Mouse (Mus musculus): Measurements from ENCODE around the gene Gm49486. TPM values are rescaled to one million over a fixed set of nuclear protein-coding genes. Genes with fewer than 3 reads are reported as not detected.

The Gm49486 gene
- polyA plus RNA-seq, 1 experiment, result 0.11 TPM

DNA sequence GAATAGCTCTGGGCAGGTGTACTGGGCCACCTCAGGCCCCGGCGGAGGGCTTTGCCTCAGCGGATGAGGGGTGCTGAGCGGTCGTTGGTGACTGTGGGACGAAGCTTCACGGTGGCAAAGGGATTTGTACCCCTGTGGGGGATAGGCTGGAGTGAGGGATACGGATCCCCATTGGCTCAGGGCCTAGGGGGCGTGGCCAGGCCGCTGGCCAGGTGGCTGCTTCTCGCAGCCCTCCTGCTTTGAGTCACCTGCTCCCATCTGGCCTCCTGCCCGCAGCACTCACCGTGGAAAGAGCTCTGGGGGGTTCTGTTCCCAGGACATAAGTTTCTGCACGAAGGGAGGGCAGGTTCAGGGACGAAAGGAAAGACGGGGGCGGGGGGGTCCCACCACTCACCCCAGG lies 29.3 kb downstream of the Gm49486 start:
- no peak for TF ChIP-seq POLR2A (IDR thresholded peaks at IDR 0.05; ENCODE audit: low read depth, low read length)
- no peak for TF ChIP-seq CTCF (conservative IDR thresholded peaks at IDR 0.05; ENCODE audit: insufficient read depth, insufficient read length, low read depth, low read length)
- no peaks in the 10 kb centered on the region for H3K27me3 ChIP-seq (replicated peaks; ENCODE audit: control insufficient read depth, insufficient read depth, low read length)
- peak overlapping the region; percentile 81 for H3K27ac ChIP-seq (ENCODE audit: insufficient read depth, low read depth, low read length)
- peak overlapping the region; percentile 18; the same call in 1 of the 2 replicates for H3K4me3 ChIP-seq (ENCODE audit: insufficient read depth, low read depth, low read length)
- WGBS, result 25% methylated on average over 17 of the region's 17 CpGs
- DNase-seq, result peak; percentile 91
- H3K36me3 ChIP-seq (ENCODE audit: control insufficient read depth, insufficient read depth, low read length), result no peaks in the 10 kb centered on the region
- peaks cover 14% of the 10 kb centered on the region; the same call in 1 of the 2 replicates for H3K4me1 ChIP-seq (ENCODE audit: control insufficient read depth, insufficient read depth, low read length)

DNA sequence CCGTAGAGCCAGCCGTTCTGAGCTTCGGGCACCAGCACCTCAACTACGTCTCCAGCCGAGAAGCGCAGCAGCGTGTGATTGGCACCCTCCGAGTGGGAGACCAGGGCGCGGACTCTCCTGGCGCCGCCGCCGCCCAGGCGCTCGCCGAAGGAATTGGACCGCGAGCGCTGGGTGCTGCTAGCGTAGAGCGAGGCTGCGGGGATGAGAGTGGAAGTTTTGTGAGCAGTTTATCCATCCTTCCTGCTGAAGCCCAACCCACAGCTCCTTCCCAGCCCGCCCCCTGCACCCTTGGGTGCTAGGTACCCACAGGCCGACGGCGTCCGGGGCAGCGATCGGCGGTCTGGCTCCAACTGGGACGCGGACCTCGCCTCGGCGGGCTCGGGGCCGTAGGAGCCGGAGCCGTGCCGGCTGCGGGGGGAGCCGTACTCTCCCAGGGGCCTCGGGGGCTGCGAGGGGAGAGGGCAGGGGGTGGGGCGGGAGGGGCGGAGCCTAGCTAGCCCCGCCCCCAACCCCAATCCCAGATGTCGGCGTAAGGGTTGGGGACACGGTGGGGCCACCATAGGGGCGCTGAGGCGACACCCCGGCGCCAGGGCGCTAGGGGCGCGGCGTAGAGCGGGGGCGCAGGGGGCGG lies 32.0 kb downstream of the Gm49486 start:
- DNase-seq, result peak; percentile 55

DNA sequence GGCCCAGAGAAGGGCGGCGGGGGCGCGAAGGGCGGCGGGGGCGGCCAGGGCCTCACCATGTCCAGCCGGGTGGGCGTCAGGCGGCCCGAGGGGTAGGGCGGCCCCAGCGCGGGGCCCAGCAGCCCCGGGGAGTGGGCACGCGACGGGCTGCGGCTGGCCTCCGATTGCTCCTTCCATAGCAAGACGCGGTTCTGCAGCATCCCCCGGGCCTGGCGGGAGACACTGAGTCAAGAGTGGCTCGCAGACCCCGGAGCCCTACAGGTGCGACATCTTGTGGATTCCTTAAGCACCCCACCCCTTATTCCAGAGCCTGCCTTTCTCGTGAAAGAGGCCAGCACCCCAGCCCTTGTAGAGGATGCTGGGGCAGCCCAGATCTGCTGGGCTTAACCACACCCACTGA lies 32.6 kb downstream of the Gm49486 start:
- no peaks in the 10 kb centered on the region for H3K27me3 ChIP-seq (replicated peaks; ENCODE audit: control insufficient read depth, insufficient read depth, low read length)
- TF ChIP-seq POLR2A (IDR thresholded peaks at IDR 0.05; ENCODE audit: low read depth, low read length) (no peak), CTCF (conservative IDR thresholded peaks at IDR 0.05; ENCODE audit: insufficient read depth, insufficient read length, low read depth, low read length) (no peak)
- peak overlapping the region; percentile 42; the same call in 1 of the 2 replicates for H3K4me3 ChIP-seq (ENCODE audit: insufficient read depth, low read depth, low read length)
- H3K27ac ChIP-seq (ENCODE audit: insufficient read depth, low read depth, low read length), result no peak overlapping the region
- DNase-seq, result no peak
- WGBS, result 22% methylated on average over 28 of the region's 28 CpGs
- peaks cover 14% of the 10 kb centered on the region; the same call in 1 of the 2 replicates for H3K4me1 ChIP-seq (ENCODE audit: control insufficient read depth, insufficient read depth, low read length)
- no peaks in the 10 kb centered on the region for H3K36me3 ChIP-seq (ENCODE audit: control insufficient read depth, insufficient read depth, low read length)

More for the DNA sequence above, 32.0 kb downstream of the Gm49486 start:
- Histone ChIP-seq H3K4me1 (ENCODE audit: control insufficient read depth, insufficient read depth, low read length) (peaks cover 14% of the 10 kb centered on the region; the same call in 1 of the 2 replicates), H3K27ac (ENCODE audit: insufficient read depth, low read depth, low read length) (peak overlapping the region; percentile 81), H3K4me3 (ENCODE audit: insufficient read depth, low read depth, low read length) (peak overlapping the region; percentile 42), H3K36me3 (ENCODE audit: control insufficient read depth, insufficient read depth, low read length) (no peaks in the 10 kb centered on the region), H3K27me3 (replicated peaks; ENCODE audit: control insufficient read depth, insufficient read depth, low read length) (no peaks in the 10 kb centered on the region)
- 14% methylated on average over 60 of the region's 62 CpGs for WGBS
- TF ChIP-seq CTCF (conservative IDR thresholded peaks at IDR 0.05; ENCODE audit: insufficient read depth, insufficient read length, low read depth, low read length) (no peak), POLR2A (IDR thresholded peaks at IDR 0.05; ENCODE audit: low read depth, low read length) (peak; percentile 56)

GRCm38 (mm10) chr15:79262375-79262774 lies 33.2 kb downstream of the Gm49486 start:
- Histone ChIP-seq H3K27ac (ENCODE audit: insufficient read depth, low read depth, low read length) (no peak overlapping the region), H3K4me1 (ENCODE audit: control insufficient read depth, insufficient read depth, low read length) (peaks cover 14% of the 10 kb centered on the region; the same call in 1 of the 2 replicates), H3K36me3 (ENCODE audit: control insufficient read depth, insufficient read depth, low read length) (no peaks in the 10 kb centered on the region), H3K27me3 (replicated peaks; ENCODE audit: control insufficient read depth, insufficient read depth, low read length) (no peaks in the 10 kb centered on the region), H3K4me3 (ENCODE audit: insufficient read depth, low read depth, low read length) (no peak overlapping the region)
- WGBS, result 32% methylated on average over 13 of the region's 13 CpGs
- TF ChIP-seq POLR2A (IDR thresholded peaks at IDR 0.05; ENCODE audit: low read depth, low read length) (no peak), CTCF (conservative IDR thresholded peaks at IDR 0.05; ENCODE audit: insufficient read depth, insufficient read length, low read depth, low read length) (no peak; the same call in 1 of the 2 replicates)
- peak; percentile 32 for DNase-seq

- WGBS, result 88% methylated on average over 3 of the region's 3 CpGs
- TF ChIP-seq POLR2A (IDR thresholded peaks at IDR 0.05; ENCODE audit: low read depth, low read length) (no peak), CTCF (conservative IDR thresholded peaks at IDR 0.05; ENCODE audit: insufficient read depth, insufficient read length, low read depth, low read length) (no peak)
- no peak for DNase-seq
- H3K36me3 ChIP-seq (ENCODE audit: control insufficient read depth, insufficient read depth, low read length), result no peaks in the 10 kb centered on the region
- no peaks in the 10 kb centered on the region for H3K27me3 ChIP-seq (replicated peaks; ENCODE audit: control insufficient read depth, insufficient read depth, low read length)
- H3K4me1 ChIP-seq (ENCODE audit: control insufficient read depth, insufficient read depth, low read length), result peaks cover 14% of the 10 kb centered on the region; the same call in 1 of the 2 replicates
- no peak overlapping the region for H3K4me3 ChIP-seq (ENCODE audit: insufficient read depth, low read depth, low read length)
- no peak overlapping the region for H3K27ac ChIP-seq (ENCODE audit: insufficient read depth, low read depth, low read length)
Observed at GRCm38 (mm10) chr15:79262786-79263309, 33.7 kb downstream of the Gm49486 start.

- no peak for TF ChIP-seq POLR2A (IDR thresholded peaks at IDR 0.05; ENCODE audit: low read depth, low read length)
- no peak for TF ChIP-seq CTCF (conservative IDR thresholded peaks at IDR 0.05; ENCODE audit: insufficient read depth, insufficient read length, low read depth, low read length)
- no peak overlapping the region for H3K4me3 ChIP-seq (ENCODE audit: insufficient read depth, low read depth, low read length)
- no peaks in the 10 kb centered on the region for H3K27me3 ChIP-seq (replicated peaks; ENCODE audit: control insufficient read depth, insufficient read depth, low read length)
- WGBS, result 95% methylated on average over 6 of the region's 6 CpGs
- peaks cover 11% of the 10 kb centered on the region; the same call in 1 of the 2 replicates for H3K4me1 ChIP-seq (ENCODE audit: control insufficient read depth, insufficient read depth, low read length)
- no peak for DNase-seq
- H3K27ac ChIP-seq (ENCODE audit: insufficient read depth, low read depth, low read length), result no peak overlapping the region
- no peaks in the 10 kb centered on the region for H3K36me3 ChIP-seq (ENCODE audit: control insufficient read depth, insufficient read depth, low read length)
Observed at GRCm38 (mm10) chr15:79263726-79264125, 34.5 kb downstream of the Gm49486 start.

DNA sequence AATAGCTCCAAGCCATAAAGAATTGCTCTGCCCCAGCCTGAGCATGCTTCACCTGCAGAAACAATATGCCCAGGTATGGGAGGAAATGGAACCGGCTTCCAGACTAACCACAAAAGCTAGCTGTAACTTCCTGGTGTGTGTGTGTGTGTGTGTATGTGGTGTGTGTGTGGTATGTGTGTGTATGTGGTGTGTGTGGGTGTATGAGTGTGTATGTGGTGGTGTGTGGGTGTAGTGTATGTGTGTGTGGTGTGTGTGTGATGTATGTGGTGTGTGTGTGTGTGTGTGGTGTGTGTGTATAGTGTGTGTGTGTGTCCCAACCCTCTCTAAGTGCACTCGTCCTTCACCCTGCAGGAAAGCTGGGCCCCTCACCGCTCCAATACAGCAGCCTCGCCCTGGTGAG lies 36.2 kb downstream of the Gm49486 start:
- no peak for DNase-seq
- Histone ChIP-seq H3K27me3 (replicated peaks; ENCODE audit: control insufficient read depth, insufficient read depth, low read length) (no peaks in the 10 kb centered on the region), H3K27ac (ENCODE audit: insufficient read depth, low read depth, low read length) (no peak overlapping the region), H3K36me3 (ENCODE audit: control insufficient read depth, insufficient read depth, low read length) (no peaks in the 10 kb centered on the region), H3K4me3 (ENCODE audit: insufficient read depth, low read depth, low read length) (no peak overlapping the region), H3K4me1 (ENCODE audit: control insufficient read depth, insufficient read depth, low read length) (no peaks in the 10 kb centered on the region)
- TF ChIP-seq POLR2A (IDR thresholded peaks at IDR 0.05; ENCODE audit: low read depth, low read length), result no peak
- 73% methylated on average over 4 of the region's 4 CpGs for WGBS

All from kidney, adult 2 months (tissue).